Mouse (Mus musculus) limb, embryonic 11.5 days (tissue): ENCODE data around the gene Fas. TPM values are rescaled to one million over a fixed set of nuclear protein-coding genes. Genes with fewer than 3 reads are reported as not detected.
A peak's percentile ranks its signal among the peaks of the same experiment; 100 is the strongest.

Experiments
- ATAC-seq: fragments of 200-750 bp; cut with Nextera tagmentation; 2 replicates; pipeline ENCODE4 v1.8.0; 2017; ENCODE audit warnings: low read depth; ENCODE audit not compliant: insufficient number of reproducible peaks, low FRiP score, low TSS enrichment
- DNase-seq: peaks from one replicate; pipeline ENCODE4 v3.0.0-alpha.2; 2015; ENCODE audit warnings: low spot score
- H3K27ac ChIP-seq: fragments of 300-500 bp; sonication (generic); replicated peaks from 2 replicates; pipeline ENCODE4 v1.5.1; 2014; ENCODE audit warnings: low read depth, mild to moderate bottlenecking, low read length
- H3K27me3 ChIP-seq: fragments of 300-500 bp; sonication (generic); 2 replicates; pipeline ENCODE4 v1.6.1; 2014; ENCODE audit warnings: mild to moderate bottlenecking, low read length, mixed read lengths; ENCODE audit not compliant: control insufficient read depth, insufficient read depth
- H3K36me3 ChIP-seq: fragments of 300-500 bp; sonication (generic); 2 replicates; pipeline ENCODE4 v1.6.1; 2014; ENCODE audit warnings: mild to moderate bottlenecking, low read length, moderate library complexity, mixed read lengths; ENCODE audit not compliant: control insufficient read depth, insufficient read depth
- H3K4me1 ChIP-seq: fragments of 300-500 bp; sonication (generic); 2 replicates; pipeline ENCODE4 v1.6.1; 2014; ENCODE audit warnings: low read length, mixed read lengths; ENCODE audit not compliant: control insufficient read depth, insufficient read depth
- H3K4me2 ChIP-seq: fragments of 300-500 bp; sonication (generic); 2 replicates; pipeline ENCODE4 v1.6.1; 2014; ENCODE audit warnings: low read depth, mild to moderate bottlenecking, moderate library complexity; ENCODE audit not compliant: severe bottlenecking
- H3K4me3 ChIP-seq: fragments of 300-500 bp; sonication (generic); 2 replicates; pipeline ENCODE4 v1.5.1; 2014; ENCODE audit warnings: low read depth, low read length
- H3K9ac ChIP-seq: fragments of 300-500 bp; sonication (generic); 2 replicates; pipeline ENCODE4 v1.6.1; 2014; ENCODE audit warnings: mild to moderate bottlenecking, low read length
- H3K9me3 ChIP-seq: fragments of 300-500 bp; sonication (generic); 2 replicates; pipeline ENCODE4 v1.6.1; 2016; ENCODE audit warnings: low read length; ENCODE audit not compliant: control insufficient read depth
- WGBS: fragments of 180-500 bp; shearing (Covaris S2); extraction: QIAGEN DNeasy Blood & Tissue Kit; methylation state at CpG from one replicate; pipeline ENCODE4 v1.1.7; 2014; 5-methylcytosine and 5-hydroxymethylcytosine counted together
- polyA plus RNA-seq: library from polyadenylated mRNA; unstranded; fragments of >200 nt; fragmentation: Nextera tagmentation; extraction: Ambion mirVana; gene quantifications from 2 replicates; pipeline ENCODE4 v1.2.1, GENCODE M21; 2014

Gene Fas
- polyA plus RNA-seq, 1 experiment from 2014 or later: 0.72 TPM

DNA sequence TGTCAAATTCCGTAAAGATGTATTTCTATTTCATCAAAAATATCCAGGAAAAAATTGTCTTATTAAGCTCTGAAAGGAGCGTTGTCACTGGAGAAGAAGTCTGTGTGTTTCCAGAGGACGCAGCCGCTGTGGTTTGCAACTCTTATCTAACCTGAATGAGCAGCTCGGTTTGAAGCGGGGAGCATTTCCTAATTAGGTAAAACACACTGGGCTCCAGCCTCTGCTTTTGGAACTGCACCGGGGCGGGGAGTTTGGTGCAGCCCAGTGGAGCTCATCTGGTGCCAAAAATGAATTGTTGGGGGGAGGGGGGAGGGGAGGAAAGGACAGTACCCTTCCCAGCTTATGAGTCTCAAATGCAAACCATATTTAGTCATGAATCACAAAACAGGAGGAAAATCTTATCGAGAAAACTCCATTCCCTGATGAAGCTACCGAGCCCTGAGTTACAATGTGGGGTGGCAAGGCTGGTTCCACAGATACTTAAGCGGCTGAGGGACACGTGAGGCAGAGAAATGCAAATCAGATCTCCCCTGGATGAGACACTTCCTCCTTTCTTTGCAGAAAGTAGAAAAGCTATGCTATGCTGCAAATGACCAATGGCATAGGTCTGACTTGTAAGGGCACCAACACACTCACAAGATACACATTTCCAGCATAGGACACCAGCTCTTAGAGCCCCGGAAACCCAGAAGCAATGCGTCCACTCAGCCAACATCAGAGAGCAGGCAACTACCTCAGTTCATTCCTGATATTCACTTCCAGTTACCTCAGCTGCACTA lies 36.2 kb upstream of the Fas start:
- H3K4me2 ChIP-seq: no peak overlapping the region
- WGBS: 48% methylated on average over 14 of the region's 14 CpGs
- H3K4me3 ChIP-seq: no peak overlapping the region
- H3K27ac ChIP-seq: no peak overlapping the region
- DNase-seq (no peak), ATAC-seq (no peak)
- H3K4me1 ChIP-seq: 0 out of 2 replicates have a peak, but pooled peaks cover 2% of the 10 kb centered on the region
- no peaks in the 10 kb centered on the region for H3K36me3 ChIP-seq
- H3K9me3 ChIP-seq: no peaks in the 10 kb centered on the region
- no peak overlapping the region for H3K9ac ChIP-seq
- no peaks in the 10 kb centered on the region for H3K27me3 ChIP-seq

DNA sequence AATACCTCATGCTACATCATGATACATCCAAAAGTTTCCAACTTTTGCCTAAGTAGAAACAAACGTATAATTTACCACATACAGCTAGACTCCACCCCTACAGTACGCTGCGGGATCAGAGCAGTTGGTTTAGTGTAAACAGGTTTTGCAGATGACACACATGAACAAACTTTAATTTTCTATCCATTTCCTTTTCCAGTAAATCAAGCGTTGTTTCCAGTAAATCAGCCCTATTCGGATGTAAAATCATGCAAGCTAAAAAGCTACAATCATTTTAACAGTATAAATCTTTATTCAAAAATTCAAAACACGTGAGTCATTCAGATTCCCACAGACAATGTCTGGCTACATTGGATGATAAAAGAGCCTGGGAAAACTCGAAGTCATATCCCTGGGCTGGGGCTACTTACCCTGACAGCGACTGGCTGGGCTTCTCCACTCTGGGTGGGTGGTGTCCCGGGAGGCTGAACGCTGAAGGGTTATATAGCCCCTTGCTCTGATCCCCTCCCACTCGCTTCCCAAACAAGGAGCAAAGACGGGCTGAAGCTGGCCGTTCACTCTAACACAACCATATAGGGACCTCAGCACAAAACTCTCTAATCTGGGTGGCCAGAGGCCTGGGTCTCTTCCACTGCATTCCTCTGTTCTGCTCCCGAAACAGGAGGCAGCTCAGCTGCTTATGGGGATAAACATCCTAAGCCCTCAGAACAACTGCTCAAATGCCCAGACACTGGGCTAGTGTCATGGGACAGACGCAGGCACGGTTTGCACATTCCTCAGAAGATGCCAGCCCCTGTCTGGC lies 35.4 kb upstream of the Fas start, which contains the start of gene Acta2:
TSS of gene Acta2 (minus strand) at position 711 of the 802 bp plus-strand sequence.
- 0 out of 2 replicates have a peak, but pooled peaks cover 2% of the 10 kb centered on the region for H3K4me1 ChIP-seq
- ATAC-seq (peak; percentile 57; the same call in 1 of the 2 replicates), DNase-seq (no peak)
- H3K36me3 ChIP-seq: no peaks in the 10 kb centered on the region
- H3K9me3 ChIP-seq: no peaks in the 10 kb centered on the region
- no peak within 1 kb of the TSS for H3K4me3 ChIP-seq
- H3K27ac ChIP-seq: no peak within 1 kb of the TSS
- no peaks in the 10 kb centered on the region for H3K27me3 ChIP-seq
- 40% methylated on average over 16 of the region's 16 CpGs for WGBS
- no peak within 1 kb of the TSS for H3K4me2 ChIP-seq
- H3K9ac ChIP-seq: no peak within 1 kb of the TSS

DNA sequence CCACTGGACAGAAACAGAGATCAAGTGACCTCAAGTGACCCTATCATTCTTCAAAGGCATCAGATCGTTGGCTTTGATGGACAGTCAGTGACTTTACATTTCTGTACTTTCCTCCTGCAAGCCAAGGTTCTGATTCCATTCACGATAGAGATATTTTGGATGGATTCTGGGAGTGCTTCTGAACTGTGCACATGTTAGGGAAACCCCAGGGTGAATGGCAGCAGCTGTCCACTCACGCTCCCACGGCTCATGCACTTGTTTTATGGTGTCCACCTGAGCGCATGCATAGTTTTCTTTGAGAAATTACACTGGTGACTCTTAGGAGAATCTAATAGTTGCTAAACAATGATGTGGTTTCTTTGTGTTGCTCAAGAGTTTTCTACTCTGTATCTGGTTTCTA lies 34.3 kb upstream of the Fas start:
- Histone ChIP-seq H3K4me2 (no peak overlapping the region), H3K27ac (no peak overlapping the region), H3K9me3 (no peaks in the 10 kb centered on the region), H3K9ac (no peak overlapping the region), H3K4me3 (no peak overlapping the region), H3K36me3 (no peaks in the 10 kb centered on the region), H3K4me1 (0 out of 2 replicates have a peak, but pooled peaks cover 2% of the 10 kb centered on the region), H3K27me3 (no peaks in the 10 kb centered on the region)
- ATAC-seq: no peak
- DNase-seq: no peak
- whole genome bisulfite sequencing: 73% methylated on average over 5 of the region's 5 CpGs

DNA sequence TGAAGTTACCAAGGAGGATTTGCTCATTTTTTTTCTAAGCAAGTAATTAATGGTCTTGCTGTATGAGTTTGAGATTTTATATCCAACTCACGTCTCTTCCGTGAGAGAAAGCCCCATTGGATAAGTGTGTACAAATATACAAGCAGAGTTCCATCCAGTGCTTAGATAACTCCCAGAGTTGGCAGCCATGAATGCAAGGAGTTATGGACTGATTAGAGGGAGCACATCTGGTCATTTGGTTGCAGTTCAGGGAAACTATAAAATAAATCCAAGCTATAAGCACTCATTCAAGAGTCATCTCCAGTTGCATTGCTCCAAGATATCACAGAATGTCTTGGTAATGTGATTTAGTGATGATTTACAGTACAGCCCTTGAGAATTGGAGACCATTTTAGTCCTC lies 33.5 kb upstream of the Fas start:
- no peak for ATAC-seq
- 90% methylated on average over 2 of the region's 2 CpGs for WGBS
- no peaks in the 10 kb centered on the region for H3K36me3 ChIP-seq
- DNase-seq: no peak
- H3K4me3 ChIP-seq: no peak overlapping the region
- no peak overlapping the region for H3K9ac ChIP-seq
- H3K27me3 ChIP-seq: no peaks in the 10 kb centered on the region
- H3K27ac ChIP-seq: no peak overlapping the region
- H3K4me2 ChIP-seq: no peak overlapping the region
- no peaks in the 10 kb centered on the region for H3K9me3 ChIP-seq
- H3K4me1 ChIP-seq: 0 out of 2 replicates have a peak, but pooled peaks cover 2% of the 10 kb centered on the region

DNA sequence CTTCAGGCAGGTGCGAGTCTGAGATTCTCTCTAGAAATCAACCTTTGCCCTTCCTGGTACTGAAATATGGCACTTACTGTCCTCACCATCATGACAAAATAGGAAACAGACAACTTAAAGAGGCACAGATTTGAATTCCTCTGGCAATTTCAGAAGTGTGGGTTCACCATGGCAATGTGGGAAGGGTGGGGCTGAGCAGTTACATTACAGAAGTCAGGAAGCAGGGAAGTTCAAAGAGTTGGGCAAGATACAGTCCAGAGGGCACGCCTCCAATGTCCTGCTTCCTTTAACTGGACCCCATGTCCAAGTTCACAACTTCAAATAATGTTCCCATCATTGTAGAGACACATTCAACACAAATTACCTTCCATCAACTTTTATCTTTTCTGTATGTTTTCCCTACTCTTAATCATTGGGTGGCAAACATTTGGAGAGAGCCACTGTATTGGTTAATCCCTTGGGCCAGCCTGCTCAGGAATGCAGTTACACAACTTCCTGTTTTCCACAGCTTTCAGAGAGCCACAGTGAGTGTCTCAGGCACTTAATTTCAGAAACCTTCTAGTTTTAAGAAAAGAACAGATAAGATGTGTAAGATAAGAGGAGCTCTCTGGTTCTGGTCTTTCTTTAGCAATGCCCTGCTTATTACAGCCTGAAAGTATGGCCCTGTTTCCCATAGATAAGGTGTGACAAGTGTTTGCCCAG lies 28.0 kb upstream of the Fas start:
- Histone ChIP-seq H3K27me3 (no peaks in the 10 kb centered on the region), H3K4me1 (no peaks in the 10 kb centered on the region), H3K9ac (no peak overlapping the region), H3K27ac (no peak overlapping the region), H3K4me2 (no peak overlapping the region), H3K9me3 (no peaks in the 10 kb centered on the region), H3K36me3 (no peaks in the 10 kb centered on the region), H3K4me3 (no peak overlapping the region)
- DNase-seq (no peak), ATAC-seq (no peak)
- WGBS: 88% methylated on average over 2 of the region's 2 CpGs

DNA sequence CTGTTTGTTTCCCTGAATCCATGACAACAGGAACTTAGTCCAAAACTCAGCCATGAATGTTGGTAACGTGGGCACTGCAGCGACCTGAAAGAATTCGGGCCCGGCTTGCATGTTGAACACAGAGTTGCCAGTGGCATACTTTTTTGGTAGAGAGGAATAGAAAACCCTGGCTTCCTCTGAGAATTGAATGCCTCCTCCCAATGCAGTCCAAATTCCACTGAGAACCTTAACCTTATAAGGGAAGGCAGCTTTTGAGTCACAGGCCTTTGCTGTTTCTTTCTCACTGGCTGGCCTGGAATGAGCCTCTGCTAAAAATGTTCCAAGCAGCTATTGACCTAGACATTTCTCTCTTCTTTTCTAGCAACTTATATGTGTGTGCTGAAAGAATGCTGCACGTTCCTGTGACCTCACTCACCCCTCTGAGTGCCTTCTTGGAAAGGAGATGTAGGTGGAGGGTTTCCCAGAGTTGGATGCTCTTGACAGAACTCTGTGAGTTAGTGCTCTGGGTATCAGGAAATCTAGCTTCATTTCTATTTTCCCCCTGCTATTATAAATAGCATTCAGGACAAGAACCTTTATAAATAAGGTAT lies 24.8 kb upstream of the Fas start:
- no peak for ATAC-seq
- Histone ChIP-seq H3K36me3 (no peaks in the 10 kb centered on the region), H3K4me3 (no peak overlapping the region), H3K4me1 (no peaks in the 10 kb centered on the region), H3K4me2 (no peak overlapping the region), H3K27ac (no peak overlapping the region), H3K9ac (no peak overlapping the region), H3K9me3 (no peaks in the 10 kb centered on the region), H3K27me3 (no peaks in the 10 kb centered on the region)
- WGBS: 85% methylated on average over 5 of the region's 5 CpGs
- no peak for DNase-seq

DNA sequence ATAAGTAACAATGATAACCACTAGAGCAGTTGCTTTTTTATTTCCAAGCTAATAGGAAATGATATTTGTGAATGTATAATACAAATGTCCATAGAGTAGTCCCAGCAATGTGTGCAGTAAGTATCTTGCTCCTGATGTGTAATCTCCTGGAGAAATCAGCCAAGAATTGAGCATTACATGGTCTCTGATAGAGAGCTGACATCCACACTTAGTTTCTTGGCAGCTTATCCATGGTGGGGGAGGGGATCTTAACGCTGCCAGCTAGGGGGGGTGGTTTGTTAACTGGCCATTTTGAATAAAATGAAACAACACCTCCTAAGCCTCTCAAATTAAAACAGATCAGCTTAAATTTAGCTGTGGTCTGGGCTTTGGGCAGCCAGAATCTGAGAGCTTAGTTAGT lies 21.5 kb upstream of the Fas start:
- no peak for ATAC-seq

More for the DNA sequence above, 21.5 kb upstream of the Fas start:
- Histone ChIP-seq H3K36me3 (no peaks in the 10 kb centered on the region), H3K27me3 (no peaks in the 10 kb centered on the region), H3K4me1 (no peaks in the 10 kb centered on the region), H3K4me2 (no peak overlapping the region), H3K9ac (no peak overlapping the region), H3K9me3 (no peaks in the 10 kb centered on the region), H3K4me3 (no peak overlapping the region), H3K27ac (no peak overlapping the region)
- 66% methylated on average over 1 of the region's 1 CpGs for WGBS
- DNase-seq: no peak
